Mouse (Mus musculus) neural tube, embryonic 15.5 days (tissue): ENCODE results near the gene Ptpn14. TPM values are rescaled to one million over a fixed set of nuclear protein-coding genes. Genes with fewer than 3 reads are reported as not detected.

Source experiments
- ATAC-seq: fragments of 200-750 bp; cut with Nextera tagmentation; 2 replicates; pipeline ENCODE4 v1.8.0; 2017; ENCODE audit warnings: mild to moderate bottlenecking, moderate TSS enrichment, moderate library complexity; ENCODE audit not compliant: low FRiP score
- H3K27ac ChIP-seq: fragments of 300-500 bp; sonication (generic); replicated peaks from 2 replicates; pipeline ENCODE4 v1.5.1; 2015; ENCODE audit warnings: mild to moderate bottlenecking, inconsistent platforms
- H3K27me3 ChIP-seq: fragments of 300-500 bp; sonication (generic); replicated peaks from 2 replicates; pipeline ENCODE4 v1.6.1; 2015; ENCODE audit warnings: inconsistent platforms
- H3K36me3 ChIP-seq: fragments of 300-500 bp; sonication (generic); 2 replicates; pipeline ENCODE4 v1.6.1; 2015; ENCODE audit warnings: inconsistent platforms
- H3K4me1 ChIP-seq: fragments of 300-500 bp; sonication (generic); 2 replicates; pipeline ENCODE4 v1.6.1; 2015; ENCODE audit warnings: inconsistent platforms
- H3K4me2 ChIP-seq: fragments of 300-500 bp; sonication (generic); 2 replicates; pipeline ENCODE4 v1.6.1; 2015; ENCODE audit warnings: inconsistent platforms, mild to moderate bottlenecking, moderate library complexity
- H3K4me3 ChIP-seq: fragments of 300-500 bp; sonication (generic); replicated peaks from 2 replicates; pipeline ENCODE4 v1.5.1; 2015; ENCODE audit warnings: mild to moderate bottlenecking, inconsistent platforms
- H3K9ac ChIP-seq: fragments of 300-500 bp; sonication (generic); replicated peaks from 2 replicates; pipeline ENCODE4 v1.6.1; 2015; ENCODE audit warnings: mild to moderate bottlenecking, inconsistent platforms
- H3K9me3 ChIP-seq: fragments of 300-500 bp; sonication (generic); replicated peaks from 2 replicates; pipeline ENCODE4 v1.6.1; 2016; ENCODE audit warnings: inconsistent platforms
- WGBS: fragments of 180-500 bp; shearing (Covaris S2); methylation state at CpG from one replicate; pipeline ENCODE4 v1.1.7; 2015; ENCODE audit warnings: mixed read lengths; 5-methylcytosine and 5-hydroxymethylcytosine counted together
- polyA plus RNA-seq: library from polyadenylated mRNA; unstranded; fragments of >200 nt; fragmentation: Nextera tagmentation; extraction: Ambion mirVana; gene quantifications from 2 replicates; pipeline ENCODE4 v1.2.1, GENCODE M21; 2015

Gene Ptpn14
- polyA plus RNA-seq, 1 experiment from 2014 or later: 1.4 TPM

DNA sequence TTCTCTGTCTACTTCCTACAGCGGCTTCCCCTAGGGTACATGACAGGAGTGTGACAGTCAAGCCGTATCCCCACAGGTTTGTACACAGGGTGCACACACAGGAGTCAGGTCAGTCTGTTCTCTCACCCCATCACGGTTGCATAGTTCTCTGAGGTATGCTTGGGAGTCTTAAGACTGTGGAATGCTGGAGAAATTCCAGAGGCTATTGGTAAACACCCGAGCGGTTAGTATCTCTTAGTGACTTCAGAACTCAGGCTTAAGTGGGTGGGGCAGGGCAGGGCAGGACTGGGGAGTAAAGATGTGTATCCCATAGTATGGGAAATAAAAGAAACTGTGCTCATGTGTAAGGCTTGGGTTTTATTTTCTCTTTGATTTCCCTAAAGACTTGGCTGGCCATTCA, 50.3 kb downstream of the Ptpn14 start:
- ATAC-seq: no peak
- no peak overlapping the region for H3K9ac ChIP-seq
- WGBS: 57% methylated on average over 5 of the region's 5 CpGs
- no peaks in the 10 kb centered on the region for H3K36me3 ChIP-seq
- H3K27me3 ChIP-seq: no peaks in the 10 kb centered on the region
- no peak overlapping the region for H3K4me3 ChIP-seq
- no peaks in the 10 kb centered on the region for H3K9me3 ChIP-seq
- H3K4me1 ChIP-seq: peaks cover 11% of the 10 kb centered on the region; the same call in 1 of the 2 replicates
- no peak overlapping the region for H3K27ac ChIP-seq
- H3K4me2 ChIP-seq: no peak overlapping the region

DNA sequence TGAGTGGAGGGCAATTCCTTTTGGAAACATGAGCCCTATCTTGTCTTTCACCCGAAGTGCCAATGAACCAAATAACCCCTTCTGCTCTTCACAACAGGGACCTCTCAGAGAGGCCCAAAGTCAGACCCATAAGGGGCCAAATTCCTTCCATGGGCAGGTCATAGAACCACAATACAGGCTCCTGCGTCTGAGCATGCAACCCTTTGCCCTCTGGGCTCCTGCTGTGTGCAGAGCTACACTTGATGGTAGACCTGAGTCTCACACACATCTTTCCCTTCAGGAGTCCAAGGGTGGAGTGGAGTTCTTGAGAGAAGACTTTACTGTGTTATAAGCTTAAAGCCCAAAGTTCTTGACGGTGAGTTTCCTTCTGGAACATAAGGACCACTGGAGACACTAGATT, 51.2 kb downstream of the Ptpn14 start:
- Histone ChIP-seq H3K4me3 (no peak overlapping the region), H3K27ac (no peak overlapping the region), H3K4me1 (peaks cover 4% of the 10 kb centered on the region; the same call in 1 of the 2 replicates), H3K9ac (no peak overlapping the region), H3K9me3 (no peaks in the 10 kb centered on the region), H3K36me3 (no peaks in the 10 kb centered on the region), H3K27me3 (no peaks in the 10 kb centered on the region), H3K4me2 (no peak overlapping the region)
- no peak for ATAC-seq
- WGBS: 37% methylated on average over 3 of the region's 3 CpGs

DNA sequence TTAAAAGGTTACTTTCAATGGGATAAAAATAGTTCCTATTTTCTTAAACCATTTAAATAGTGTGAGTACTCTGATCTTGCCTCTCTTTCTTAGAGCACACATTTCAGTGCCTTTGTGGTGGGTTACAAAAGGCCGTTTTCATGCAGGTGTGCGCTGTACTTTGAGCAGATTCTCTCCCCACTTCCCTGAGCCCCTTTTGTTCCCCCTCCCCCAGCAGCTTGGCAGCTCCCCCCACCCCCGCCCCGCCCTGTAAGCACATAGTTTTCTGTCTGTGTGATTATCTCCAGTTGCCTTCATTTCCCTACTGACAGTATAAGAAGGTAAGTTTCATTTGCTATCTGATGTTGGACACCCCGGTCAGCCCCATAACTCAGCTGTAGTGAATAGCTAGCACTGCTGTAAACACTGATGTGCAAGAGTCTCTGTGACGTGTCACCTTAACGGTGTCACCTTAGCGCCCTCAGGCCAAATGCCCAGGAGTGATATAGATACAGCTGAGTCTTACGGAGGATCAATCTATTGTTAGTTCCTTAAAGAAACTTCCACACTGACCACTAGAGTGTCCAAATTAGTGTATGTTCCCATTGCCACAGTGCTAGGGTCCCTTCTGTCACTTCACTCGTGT, 53.8 kb downstream of the Ptpn14 start:
- Histone ChIP-seq H3K4me2 (no peak overlapping the region), H3K9ac (no peak overlapping the region), H3K27ac (no peak overlapping the region), H3K27me3 (no peaks in the 10 kb centered on the region), H3K36me3 (no peaks in the 10 kb centered on the region), H3K4me1 (peaks cover 16% of the 10 kb centered on the region), H3K9me3 (no peaks in the 10 kb centered on the region), H3K4me3 (no peak overlapping the region)
- ATAC-seq: no peak
- WGBS: 78% methylated on average over 10 of the region's 10 CpGs

DNA sequence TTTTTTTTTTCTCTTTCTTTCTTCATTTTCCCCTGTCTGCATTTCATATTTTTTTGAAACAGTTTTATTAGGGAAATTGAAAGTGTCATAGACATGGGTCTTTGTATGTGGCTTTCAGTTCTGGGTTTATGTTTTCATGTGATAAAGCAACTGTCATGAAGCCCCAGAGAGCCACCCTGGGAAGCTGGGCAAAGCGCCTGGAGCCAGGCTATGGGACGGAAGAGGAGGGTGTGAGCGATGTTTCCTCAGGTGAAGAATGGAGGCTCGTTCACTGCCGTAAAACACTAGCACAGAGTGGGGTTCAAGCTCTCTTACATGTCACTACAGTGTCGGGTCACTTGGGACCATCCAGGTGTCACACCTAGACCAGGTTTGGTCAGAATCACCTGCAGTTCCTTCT, 54.6 kb downstream of the Ptpn14 start:
- H3K4me3 ChIP-seq: no peak overlapping the region
- H3K9ac ChIP-seq: no peak overlapping the region
- no peak overlapping the region for H3K27ac ChIP-seq
- H3K36me3 ChIP-seq: no peaks in the 10 kb centered on the region
- 85% methylated on average over 6 of the region's 6 CpGs for WGBS
- peaks cover 22% of the 10 kb centered on the region for H3K4me1 ChIP-seq
- no peak overlapping the region for H3K4me2 ChIP-seq
- ATAC-seq: no peak
- H3K9me3 ChIP-seq: no peaks in the 10 kb centered on the region
- no peaks in the 10 kb centered on the region for H3K27me3 ChIP-seq

- Histone ChIP-seq H3K36me3 (no peaks in the 10 kb centered on the region), H3K4me3 (no peak overlapping the region), H3K9me3 (no peaks in the 10 kb centered on the region), H3K27me3 (no peaks in the 10 kb centered on the region), H3K27ac (no peak overlapping the region), H3K4me1 (peaks cover 24% of the 10 kb centered on the region), H3K9ac (no peak overlapping the region), H3K4me2 (no peak overlapping the region)
- 80% methylated on average over 7 of the region's 7 CpGs for WGBS
- no peak for ATAC-seq
Observed at GRCm38 (mm10) chr1:189784503-189784902, 56.4 kb downstream of the Ptpn14 start.

DNA sequence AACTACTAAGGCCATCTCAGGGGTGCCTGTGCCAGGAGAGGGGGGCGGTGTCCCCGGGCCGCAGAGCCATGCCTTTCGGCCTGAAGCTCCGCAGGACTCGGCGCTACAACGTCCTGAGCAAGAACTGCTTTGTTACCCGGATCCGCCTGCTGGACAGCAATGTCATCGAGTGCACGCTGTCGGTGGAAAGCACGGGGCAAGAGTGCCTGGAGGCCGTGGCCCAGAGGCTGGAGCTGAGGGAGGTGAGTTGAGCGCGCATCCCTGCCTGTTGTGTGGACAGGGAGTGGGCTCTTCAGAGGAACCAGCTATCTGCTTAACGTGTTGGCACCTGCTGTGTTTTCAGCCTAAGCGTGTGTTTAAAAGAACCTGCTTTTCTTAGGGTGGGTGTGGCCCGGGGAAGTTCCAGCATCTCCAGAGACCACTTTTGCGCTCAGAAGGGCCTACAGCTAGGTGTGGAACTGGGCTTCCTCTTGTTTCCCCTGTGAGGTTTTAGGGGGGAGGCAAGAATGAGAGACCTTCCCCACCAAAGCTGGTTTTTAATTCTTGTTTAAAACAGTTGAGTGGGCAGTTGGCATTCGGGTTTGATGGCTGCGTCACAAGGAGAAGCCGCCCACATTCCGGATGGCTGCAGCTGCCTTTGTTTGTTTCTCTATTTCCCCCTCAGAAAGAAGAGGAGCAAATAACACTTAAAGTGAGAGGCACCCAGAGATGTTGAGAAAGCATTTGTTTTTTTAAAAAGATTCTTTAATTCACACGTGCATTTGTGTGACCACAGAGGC, 58.8 kb downstream of the Ptpn14 start:
- ATAC-seq: no peak
- H3K27ac ChIP-seq: no peak overlapping the region
- WGBS: 64% methylated on average over 26 of the region's 26 CpGs
- peaks cover 27% of the 10 kb centered on the region for H3K4me1 ChIP-seq
- no peaks in the 10 kb centered on the region for H3K27me3 ChIP-seq
- H3K36me3 ChIP-seq: no peaks in the 10 kb centered on the region
- no peaks in the 10 kb centered on the region for H3K9me3 ChIP-seq
- no peak overlapping the region for H3K4me2 ChIP-seq
- H3K9ac ChIP-seq: no peak overlapping the region
- H3K4me3 ChIP-seq: no peak overlapping the region

DNA sequence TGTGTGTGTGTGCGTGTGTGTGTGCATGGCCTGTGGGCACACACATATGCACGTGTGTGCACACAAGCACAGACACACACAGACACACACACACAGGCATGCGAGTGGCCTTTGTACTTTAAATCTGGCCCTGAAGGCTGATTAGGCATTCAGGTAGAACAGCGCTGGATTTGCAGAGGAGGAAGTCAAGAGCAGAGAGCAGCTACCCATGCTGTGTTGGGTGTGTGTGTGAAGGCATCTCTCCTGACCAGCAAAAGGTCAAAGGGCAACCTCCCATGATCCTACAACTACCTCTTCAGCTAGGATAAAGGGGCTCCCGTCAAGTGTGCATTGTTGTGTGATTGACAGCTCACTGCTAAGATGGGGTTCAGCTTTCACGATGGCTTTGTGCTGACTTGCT, 61.5 kb downstream of the Ptpn14 start:
- 57% methylated on average over 6 of the region's 6 CpGs for WGBS
- Histone ChIP-seq H3K4me2 (no peak overlapping the region), H3K4me3 (no peak overlapping the region), H3K9me3 (no peaks in the 10 kb centered on the region), H3K27me3 (no peaks in the 10 kb centered on the region), H3K27ac (no peak overlapping the region), H3K4me1 (peaks cover 34% of the 10 kb centered on the region), H3K36me3 (no peaks in the 10 kb centered on the region), H3K9ac (no peak overlapping the region)
- ATAC-seq: no peak

GRCm38 (mm10) chr1:189790666-189791065, 62.6 kb downstream of the Ptpn14 start:
- no peak for ATAC-seq
- 60% methylated on average over 7 of the region's 7 CpGs for WGBS

GRCm38 (mm10) chr1:189791534-189792217, 63.6 kb downstream of the Ptpn14 start:
- Histone ChIP-seq H3K27ac (no peak overlapping the region), H3K9me3 (no peaks in the 10 kb centered on the region)
- no peak for ATAC-seq

More at GRCm38 (mm10) chr1:189790666-189791065, 62.6 kb downstream of the Ptpn14 start:
- Histone ChIP-seq H3K9ac (no peak overlapping the region), H3K9me3 (no peaks in the 10 kb centered on the region), H3K4me2 (no peak overlapping the region), H3K36me3 (no peaks in the 10 kb centered on the region), H3K27ac (no peak overlapping the region), H3K4me1 (peaks cover 30% of the 10 kb centered on the region), H3K4me3 (no peak overlapping the region), H3K27me3 (no peaks in the 10 kb centered on the region)

GRCm38 (mm10) chr1:189792560-189793195, 64.6 kb downstream of the Ptpn14 start:
- ATAC-seq: no peak
- Histone ChIP-seq H3K27ac (no peak overlapping the region), H3K36me3 (no peaks in the 10 kb centered on the region), H3K4me3 (no peak overlapping the region), H3K9me3 (no peaks in the 10 kb centered on the region), H3K27me3 (no peaks in the 10 kb centered on the region), H3K4me1 (peaks cover 16% of the 10 kb centered on the region), H3K9ac (no peak overlapping the region), H3K4me2 (no peak overlapping the region)
- WGBS: 79% methylated on average over 14 of the region's 14 CpGs

More at GRCm38 (mm10) chr1:189791534-189792217, 63.6 kb downstream of the Ptpn14 start:
- 64% methylated on average over 10 of the region's 10 CpGs for WGBS
- Histone ChIP-seq H3K36me3 (no peaks in the 10 kb centered on the region), H3K27me3 (no peaks in the 10 kb centered on the region), H3K4me3 (no peak overlapping the region), H3K4me1 (peaks cover 26% of the 10 kb centered on the region), H3K9ac (no peak overlapping the region), H3K4me2 (no peak overlapping the region)

DNA sequence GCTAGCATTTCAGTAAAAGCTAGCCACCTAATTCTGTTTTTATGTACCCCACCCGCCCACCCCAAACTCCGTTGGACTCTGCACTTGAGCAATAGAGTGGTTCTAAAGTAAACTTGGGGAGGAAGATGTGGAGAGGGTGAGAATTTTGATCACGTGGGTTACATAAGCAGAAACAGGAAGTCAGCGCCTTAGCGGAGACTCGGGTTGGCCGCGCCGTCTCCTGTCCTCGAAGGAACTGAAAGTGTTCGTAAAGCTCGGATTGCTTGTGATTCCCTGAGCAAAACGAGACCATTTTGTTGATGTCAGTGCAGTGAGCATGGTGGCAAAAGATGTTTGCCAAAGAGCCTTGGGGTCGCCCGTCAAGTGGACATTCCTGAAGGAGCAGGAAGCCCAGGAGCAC, 70.9 kb downstream of the Ptpn14 start:
- Histone ChIP-seq H3K9me3 (no peaks in the 10 kb centered on the region), H3K27me3 (no peaks in the 10 kb centered on the region), H3K4me1 (peaks cover 14% of the 10 kb centered on the region; the same call in 1 of the 2 replicates), H3K9ac (no peak overlapping the region), H3K4me3 (no peak overlapping the region), H3K4me2 (no peak overlapping the region), H3K27ac (no peak overlapping the region), H3K36me3 (no peaks in the 10 kb centered on the region)
- WGBS: 83% methylated on average over 15 of the region's 15 CpGs
- no peak for ATAC-seq
